Mouse (Mus musculus) hindbrain, embryonic 16.5 days (tissue): ENCODE data around the gene Dzank1. TPM values are rescaled to one million over a fixed set of nuclear protein-coding genes. Genes with fewer than 3 reads are reported as not detected.

ENCODE experiments used
- ATAC-seq: fragments of 200-750 bp; cut with Nextera tagmentation; 2 replicates; pipeline ENCODE4 v1.8.0; 2017; ENCODE audit warnings: moderate TSS enrichment, moderate library complexity
- H3K27ac ChIP-seq: fragments of 300-500 bp; sonication (generic); 2 replicates; pipeline ENCODE4 v1.5.1; 2014; ENCODE audit warnings: low read depth, mild to moderate bottlenecking, control low read depth, low read length, moderate library complexity
- H3K27me3 ChIP-seq: fragments of 300-500 bp; sonication (generic); replicated peaks from 2 replicates; pipeline ENCODE4 v1.6.1; 2014; ENCODE audit warnings: low read length; ENCODE audit not compliant: control insufficient read depth, insufficient read depth
- H3K36me3 ChIP-seq: fragments of 300-500 bp; sonication (generic); 2 replicates; pipeline ENCODE4 v1.6.1; 2014; ENCODE audit warnings: mild to moderate bottlenecking, low read length, moderate library complexity, mixed read lengths; ENCODE audit not compliant: control insufficient read depth, insufficient read depth
- H3K4me1 ChIP-seq: fragments of 300-500 bp; sonication (generic); 2 replicates; pipeline ENCODE4 v1.6.1; 2014; ENCODE audit warnings: low read depth, low read length; ENCODE audit not compliant: control insufficient read depth, insufficient read depth
- H3K4me2 ChIP-seq: fragments of 300-500 bp; sonication (generic); 2 replicates; pipeline ENCODE4 v1.6.1; 2014; ENCODE audit warnings: mild to moderate bottlenecking, low read length, control low read depth, moderate library complexity
- H3K4me3 ChIP-seq: fragments of 300-500 bp; sonication (generic); 2 replicates; pipeline ENCODE4 v1.5.1; 2014; ENCODE audit warnings: mild to moderate bottlenecking, low read length, control low read depth, moderate library complexity
- H3K9ac ChIP-seq: fragments of 300-500 bp; sonication (generic); 2 replicates; pipeline ENCODE4 v1.6.1; 2014; ENCODE audit warnings: low read depth, mild to moderate bottlenecking, control low read depth, low read length, moderate library complexity
- H3K9me3 ChIP-seq: fragments of 300-500 bp; sonication (generic); 2 replicates; pipeline ENCODE4 v1.6.1; 2014; ENCODE audit warnings: mild to moderate bottlenecking, low read length, moderate library complexity; ENCODE audit not compliant: control insufficient read depth
- WGBS: fragments of 180-500 bp; shearing (Covaris S2); extraction: QIAGEN DNeasy Blood & Tissue Kit; methylation state at CpG from one replicate; pipeline ENCODE4 v1.1.7; 2014; 5-methylcytosine and 5-hydroxymethylcytosine counted together
- polyA plus RNA-seq: library from polyadenylated mRNA; unstranded; fragments of >200 nt; fragmentation: Nextera tagmentation; extraction: Ambion mirVana; gene quantifications from 2 replicates; pipeline ENCODE4 v1.2.1, GENCODE M21; 2015

Dzank1 gene
- polyA plus RNA-seq, 1 experiment from 2014 or later: 18.2 TPM

- no peak overlapping the region for H3K4me3 ChIP-seq
- H3K9ac ChIP-seq: no peak overlapping the region
- H3K27ac ChIP-seq: no peak overlapping the region
- WGBS: 82% methylated on average over 6 of the region's 6 CpGs
- ATAC-seq: no peak
- peaks cover 29% of the 10 kb centered on the region for H3K36me3 ChIP-seq
- no peaks in the 10 kb centered on the region for H3K9me3 ChIP-seq
- no peaks in the 10 kb centered on the region for H3K27me3 ChIP-seq
- no peaks in the 10 kb centered on the region for H3K4me1 ChIP-seq
- H3K4me2 ChIP-seq: no peak overlapping the region
Observed at GRCm38 (mm10) chr2:144544630-144545029, 17.4 kb upstream of the Dzank1 start.

DNA sequence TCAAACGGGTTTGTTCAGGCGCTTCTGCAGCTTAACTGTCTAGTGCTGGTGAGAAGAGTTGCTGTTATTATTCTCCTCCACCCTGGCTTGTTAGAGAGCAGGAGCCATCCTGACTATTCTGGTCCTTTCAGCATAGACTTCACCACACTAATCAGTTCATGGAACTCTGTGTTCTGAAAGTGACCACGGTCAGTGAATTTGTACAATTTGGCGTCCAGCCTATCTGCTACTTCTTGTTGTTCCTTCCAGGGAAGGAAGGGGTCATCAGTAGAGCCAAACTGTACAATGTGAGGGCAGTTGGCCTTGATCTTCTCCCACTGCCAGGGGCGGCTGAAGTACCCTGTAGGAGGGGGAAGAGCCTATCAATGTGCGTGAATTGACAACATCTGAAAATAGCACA, 16.5 kb upstream of the Dzank1 start:
- H3K4me3 ChIP-seq: no peak overlapping the region
- no peaks in the 10 kb centered on the region for H3K27me3 ChIP-seq
- H3K9me3 ChIP-seq: no peaks in the 10 kb centered on the region
- peaks cover 34% of the 10 kb centered on the region for H3K36me3 ChIP-seq
- no peak overlapping the region for H3K27ac ChIP-seq
- H3K4me1 ChIP-seq: no peaks in the 10 kb centered on the region
- no peak overlapping the region for H3K9ac ChIP-seq
- ATAC-seq: no peak
- no peak overlapping the region for H3K4me2 ChIP-seq
- 90% methylated on average over 6 of the region's 6 CpGs for WGBS

GRCm38 (mm10) chr2:144541246-144541645, 14.0 kb upstream of the Dzank1 start:
- Histone ChIP-seq H3K4me3 (no peak overlapping the region), H3K9me3 (no peaks in the 10 kb centered on the region), H3K4me2 (no peak overlapping the region), H3K4me1 (no peaks in the 10 kb centered on the region), H3K27me3 (no peaks in the 10 kb centered on the region), H3K27ac (no peak overlapping the region), H3K9ac (no peak overlapping the region), H3K36me3 (peaks cover 47% of the 10 kb centered on the region)
- WGBS: 91% methylated on average over 4 of the region's 4 CpGs
- no peak for ATAC-seq

DNA sequence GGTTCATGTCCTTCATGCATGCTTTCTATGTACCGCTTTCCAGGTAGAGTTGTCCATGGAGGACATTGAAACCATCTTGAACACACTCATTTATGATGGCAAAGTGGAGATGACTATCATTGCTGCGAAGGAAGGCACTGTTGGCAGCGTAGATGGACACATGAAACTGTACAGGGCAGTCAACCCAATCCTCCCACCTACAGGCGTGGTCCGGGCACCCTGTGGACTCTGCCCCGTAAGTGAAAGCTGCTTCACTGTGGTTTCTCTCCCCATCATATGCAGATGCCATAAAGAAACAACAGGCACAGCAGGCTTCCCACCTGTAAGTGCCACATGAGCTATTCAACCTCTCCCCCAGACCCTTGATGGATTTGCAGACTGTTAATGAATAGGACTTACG, 9.9 kb upstream of the Dzank1 start:
- Histone ChIP-seq H3K4me3 (no peak overlapping the region), H3K27me3 (no peaks in the 10 kb centered on the region), H3K9ac (no peak overlapping the region), H3K27ac (no peak overlapping the region), H3K4me1 (no peaks in the 10 kb centered on the region), H3K4me2 (no peak overlapping the region), H3K9me3 (no peaks in the 10 kb centered on the region; the same call in 1 of the 2 replicates), H3K36me3 (peaks cover 62% of the 10 kb centered on the region)
- ATAC-seq: no peak
- 94% methylated on average over 7 of the region's 7 CpGs for WGBS

DNA sequence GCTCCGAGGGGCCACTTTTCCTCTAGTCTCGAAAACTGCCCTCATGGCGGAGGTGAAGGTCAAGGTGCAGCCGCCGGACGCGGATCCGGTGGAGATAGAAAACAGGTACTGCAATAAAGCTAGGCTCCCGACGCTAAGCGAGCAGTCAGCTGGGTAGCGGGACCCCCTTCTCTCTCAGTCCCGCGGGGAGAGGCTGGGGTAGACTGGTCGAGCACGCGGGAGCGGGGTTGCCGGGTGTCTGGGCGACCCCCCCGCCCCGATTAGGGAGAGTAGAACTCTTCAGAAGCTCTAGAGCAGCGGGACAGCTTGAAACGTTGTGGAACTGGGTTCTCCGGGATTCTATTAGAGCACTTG, 584 bp upstream of the Dzank1 start:
- WGBS: under 1% methylated on average over 25 of the region's 25 CpGs
- peak; percentile 63 for ATAC-seq
- H3K36me3 ChIP-seq: peaks cover 9% of the 10 kb centered on the region
- peak overlapping the region; percentile 98 for H3K4me3 ChIP-seq
- peaks cover 23% of the 10 kb centered on the region for H3K4me1 ChIP-seq
- no peaks in the 10 kb centered on the region for H3K27me3 ChIP-seq
- peak overlapping the region; percentile 98 for H3K27ac ChIP-seq
- H3K4me2 ChIP-seq: peak overlapping the region; percentile 86
- peak overlapping the region; percentile 87 for H3K9ac ChIP-seq
- H3K9me3 ChIP-seq: no peaks in the 10 kb centered on the region

- Histone ChIP-seq H3K27me3 (no peaks in the 10 kb centered on the region), H3K27ac (no peak overlapping the region), H3K4me2 (peak overlapping the region; percentile 86), H3K9ac (peak overlapping the region; percentile 53), H3K4me1 (peaks cover 23% of the 10 kb centered on the region), H3K9me3 (no peaks in the 10 kb centered on the region), H3K36me3 (peaks cover 6% of the 10 kb centered on the region; the same call in 1 of the 2 replicates), H3K4me3 (peak overlapping the region; percentile 98)
- 47% methylated on average over 10 of the region's 10 CpGs for WGBS
- ATAC-seq: no peak
Observed at GRCm38 (mm10) chr2:144525856-144526255, 1.4 kb downstream of the Dzank1 start.

DNA sequence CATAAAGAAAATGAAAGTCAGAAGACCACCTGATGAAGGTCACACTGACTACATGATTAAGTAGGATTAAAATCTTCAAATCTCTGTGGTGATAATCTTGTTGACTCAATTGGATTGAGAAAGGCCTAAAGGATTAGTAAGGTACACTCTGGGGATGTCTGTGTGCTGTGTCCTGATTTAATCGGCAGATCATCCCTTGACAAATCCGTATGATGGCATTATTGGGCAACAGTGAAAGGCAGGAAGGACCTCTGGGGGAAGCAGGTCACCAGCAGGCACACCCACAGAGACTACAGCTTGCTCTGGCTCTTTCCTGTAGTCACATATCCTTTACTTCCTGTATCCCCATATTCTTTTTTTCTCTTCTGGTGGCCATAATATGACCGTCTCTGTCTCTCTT, 7.4 kb downstream of the Dzank1 start:
- WGBS: 78% methylated on average over 3 of the region's 3 CpGs

GRCm38 (mm10) chr2:144514619-144515018, 12.6 kb downstream of the Dzank1 start:
- 86% methylated on average over 3 of the region's 3 CpGs for WGBS

More for the DNA sequence above, 7.4 kb downstream of the Dzank1 start:
- no peak for ATAC-seq
- H3K4me3 ChIP-seq: no peak overlapping the region
- peaks cover 14% of the 10 kb centered on the region; the same call in 1 of the 2 replicates for H3K36me3 ChIP-seq
- H3K27me3 ChIP-seq: no peaks in the 10 kb centered on the region
- no peak overlapping the region for H3K9ac ChIP-seq
- H3K27ac ChIP-seq: no peak overlapping the region
- no peaks in the 10 kb centered on the region for H3K9me3 ChIP-seq
- H3K4me1 ChIP-seq: no peaks in the 10 kb centered on the region
- H3K4me2 ChIP-seq: no peak overlapping the region

DNA sequence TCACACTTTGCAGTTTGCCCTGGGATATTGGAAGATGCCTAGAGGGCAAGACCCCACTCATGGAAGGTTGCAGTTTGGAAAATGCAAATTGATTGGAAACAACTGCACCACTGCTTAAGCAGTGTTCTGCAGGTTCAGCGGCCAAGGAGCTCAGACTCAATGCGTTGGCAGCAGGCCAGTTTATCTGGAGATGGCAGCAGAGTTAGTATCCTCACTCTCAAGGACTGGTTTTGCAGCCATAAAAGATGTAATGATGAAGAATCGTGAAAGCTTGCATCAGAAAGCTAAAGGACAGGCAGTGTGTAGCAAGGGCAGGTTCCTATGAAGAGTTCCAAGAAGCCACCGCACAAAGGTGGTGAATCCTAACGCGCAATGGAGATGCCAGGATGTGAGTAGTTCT, 25.1 kb downstream of the Dzank1 start:
- Histone ChIP-seq H3K27me3 (no peaks in the 10 kb centered on the region), H3K9ac (no peak overlapping the region), H3K4me1 (no peaks in the 10 kb centered on the region), H3K9me3 (no peaks in the 10 kb centered on the region), H3K4me3 (no peak overlapping the region), H3K27ac (no peak overlapping the region), H3K36me3 (peaks cover 20% of the 10 kb centered on the region), H3K4me2 (no peak overlapping the region)
- ATAC-seq: no peak
- 91% methylated on average over 6 of the region's 6 CpGs for WGBS

More at GRCm38 (mm10) chr2:144514619-144515018, 12.6 kb downstream of the Dzank1 start:
- Histone ChIP-seq H3K9ac (no peak overlapping the region), H3K9me3 (no peaks in the 10 kb centered on the region), H3K36me3 (peaks cover 13% of the 10 kb centered on the region), H3K27ac (no peak overlapping the region), H3K4me3 (no peak overlapping the region), H3K4me2 (no peak overlapping the region), H3K4me1 (no peaks in the 10 kb centered on the region), H3K27me3 (no peaks in the 10 kb centered on the region)
- ATAC-seq: no peak

GRCm38 (mm10) chr2:144489342-144489741, 37.9 kb downstream of the Dzank1 start:
- no peaks in the 10 kb centered on the region for H3K27me3 ChIP-seq
- no peak overlapping the region for H3K4me3 ChIP-seq
- no peak overlapping the region for H3K27ac ChIP-seq
- H3K9me3 ChIP-seq: no peaks in the 10 kb centered on the region
- ATAC-seq: no peak
- no peaks in the 10 kb centered on the region for H3K4me1 ChIP-seq
- H3K4me2 ChIP-seq: no peak overlapping the region
- WGBS: 93% methylated on average over 5 of the region's 5 CpGs
- peaks cover 19% of the 10 kb centered on the region for H3K36me3 ChIP-seq
- no peak overlapping the region for H3K9ac ChIP-seq
